Mouse (Mus musculus) MEL (cell line): Measurements from ENCODE around the gene Mertk. TPM values are rescaled to one million over a fixed set of nuclear protein-coding genes. Genes with fewer than 3 reads are reported as not detected.

Source experiments
- DNase-seq: peaks from one replicate; pipeline ENCODE4 v3.0.0; 2011; ENCODE audit warnings: low read depth, low spot score
- H3K27ac ChIP-seq: 2 replicates; pipeline ENCODE4 v1.5.1; 2012; ENCODE audit warnings: low read depth, mild to moderate bottlenecking, control low read depth, low read length, moderate library complexity; ENCODE audit not compliant: control insufficient read depth
- H3K27me3 ChIP-seq, 2 experiments: fragments of 150-350 bp in 1 of 2; sonication (generic) in 1 of 2; 2 replicates each; pipeline ENCODE4 v1.6.1; 2012; ENCODE audit warnings: low read length in 2 of 2, mild to moderate bottlenecking in 2 of 2, improper control_type of control experiment in 1 of 2, moderate library complexity in 1 of 2; ENCODE audit not compliant: insufficient read depth in 2 of 2, control insufficient read depth in 1 of 2
- H3K36me3 ChIP-seq, 2 experiments: 2 replicates each; pipeline ENCODE4 v1.6.1; 2012 to 2014; ENCODE audit warnings: low read length in 2 of 2, improper control_type of control experiment in 1 of 2, inconsistent platforms in 1 of 2, mild to moderate bottlenecking in 1 of 2; ENCODE audit not compliant: insufficient read depth in 2 of 2, control insufficient read depth in 1 of 2
- H3K4me1 ChIP-seq, 2 experiments: fragments of 150-350 bp in 1 of 2; sonication (generic) in 1 of 2; 2 replicates each; pipeline ENCODE4 v1.6.1; 2012; ENCODE audit warnings: low read length in 2 of 2, improper control_type of control experiment in 1 of 2, mild to moderate bottlenecking in 1 of 2; ENCODE audit not compliant: insufficient read depth in 2 of 2, control insufficient read depth in 1 of 2
- H3K4me3 ChIP-seq, 2 experiments: fragments of 150-350 bp in 1 of 2; sonication (generic) in 1 of 2; 2 replicates each; pipeline ENCODE4 v1.5.1; 2012; ENCODE audit warnings: low read depth in 2 of 2, low read length in 2 of 2, mild to moderate bottlenecking in 2 of 2, moderate library complexity in 2 of 2, control low read depth in 1 of 2, improper control_type of control experiment in 1 of 2; ENCODE audit not compliant: control insufficient read depth in 1 of 2, insufficient read depth in 1 of 2
- H3K79me2 ChIP-seq: 2 replicates; pipeline ENCODE4 v1.6.1; 2012; ENCODE audit warnings: mild to moderate bottlenecking, low read length, moderate library complexity; ENCODE audit not compliant: control insufficient read depth, poor library complexity, insufficient read depth
- H3K9ac ChIP-seq: 2 replicates; pipeline ENCODE4 v1.6.1; 2012; ENCODE audit warnings: low read depth, mild to moderate bottlenecking, control low read depth, low read length, moderate library complexity; ENCODE audit not compliant: control insufficient read depth, poor library complexity, severe bottlenecking
- H3K9me3 ChIP-seq: fragments of 150-350 bp; sonication (generic); replicated peaks from 2 replicates; pipeline ENCODE4 v1.6.1; 2012; ENCODE audit warnings: mild to moderate bottlenecking, low read length, improper control_type of control experiment, moderate library complexity; ENCODE audit not compliant: insufficient read depth
- BHLHE40 ChIP-seq: IDR thresholded peaks from 2 replicates; pipeline ENCODE4 v1.6.1; 2012; ENCODE audit warnings: low read depth, mild to moderate bottlenecking, inconsistent platforms, low read length, improper control_type of control experiment, borderline replicate concordance
- CHD1 ChIP-seq: IDR thresholded peaks from 2 replicates; pipeline ENCODE4 v1.6.1; 2012; ENCODE audit warnings: low read depth, mild to moderate bottlenecking, inconsistent platforms, low read length, improper control_type of control experiment
- CHD2 ChIP-seq: IDR thresholded peaks from 2 replicates; pipeline ENCODE4 v1.6.1; 2011; ENCODE audit warnings: low read length, improper control_type of control experiment
- CTCF ChIP-seq, 3 experiments: IDR thresholded peaks in 2 of 3; conservative IDR thresholded peaks in 1 of 3; 2 replicates each; pipeline ENCODE4 v1.5.1; 2011 to 2012; ENCODE audit warnings: low read length in 3 of 3, low read depth in 2 of 3, mild to moderate bottlenecking in 2 of 3, improper control_type of control experiment in 1 of 3, inconsistent platforms in 1 of 3, mixed read lengths in 1 of 3, moderate library complexity in 1 of 3; ENCODE audit not compliant: control insufficient read depth in 1 of 3, insufficient read depth in 1 of 3, poor library complexity in 1 of 3, severe bottlenecking in 1 of 3
- ELF1 ChIP-seq: IDR thresholded peaks from 2 replicates; pipeline ENCODE4 v1.6.1; 2014; ENCODE audit warnings: low read depth, mild to moderate bottlenecking, inconsistent platforms, low read length, improper control_type of control experiment, moderate library complexity
- EP300 ChIP-seq, 2 experiments: IDR thresholded peaks; 2 replicates each; pipeline ENCODE4 v1.6.1; 2011; ENCODE audit warnings: improper control_type of control experiment in 2 of 2, low read length in 2 of 2, low read depth in 1 of 2, mild to moderate bottlenecking in 1 of 2
- GABPA ChIP-seq: IDR thresholded peaks from 2 replicates; pipeline ENCODE4 v1.6.1; 2012; ENCODE audit warnings: low read depth, mild to moderate bottlenecking, inconsistent platforms, low read length, improper control_type of control experiment, moderate library complexity
- GATA1 ChIP-seq: IDR thresholded peaks from 2 replicates; pipeline ENCODE4 v1.6.1; 2011; ENCODE audit warnings: low read depth, low read length, improper control_type of control experiment
- KAT2A ChIP-seq: conservative IDR thresholded peaks from 2 replicates; pipeline ENCODE4 v1.6.1; 2012; ENCODE audit warnings: low read depth, low read length, improper control_type of control experiment, inconsistent platforms
- MAFK ChIP-seq: IDR thresholded peaks from 2 replicates; pipeline ENCODE4 v1.6.1; 2011; ENCODE audit warnings: low read depth, mild to moderate bottlenecking, low read length, improper control_type of control experiment, borderline replicate concordance
- MAX ChIP-seq: IDR thresholded peaks from 2 replicates; pipeline ENCODE4 v1.6.1; 2011; ENCODE audit warnings: low read length, improper control_type of control experiment
- MAZ ChIP-seq: IDR thresholded peaks from 2 replicates; pipeline ENCODE4 v1.6.1; 2012; ENCODE audit warnings: low read depth, mild to moderate bottlenecking, inconsistent platforms, low read length, improper control_type of control experiment
- MEF2A ChIP-seq: IDR thresholded peaks from 2 replicates; pipeline ENCODE4 v1.6.1; 2014; ENCODE audit warnings: low read depth, mild to moderate bottlenecking, inconsistent platforms, low read length, improper control_type of control experiment; ENCODE audit not compliant: poor library complexity, insufficient replicate concordance, severe bottlenecking; ENCODE audit errors: extremely low read depth
- MXI1 ChIP-seq: IDR thresholded peaks from 2 replicates; pipeline ENCODE4 v1.6.1; 2011; ENCODE audit warnings: mild to moderate bottlenecking, low read depth, low read length, improper control_type of control experiment
- MYC ChIP-seq: IDR thresholded peaks from 2 replicates; pipeline ENCODE4 v1.6.1; 2011; ENCODE audit warnings: low read depth, mild to moderate bottlenecking, low read length, improper control_type of control experiment, moderate library complexity
- NRF1 ChIP-seq: IDR thresholded peaks from 2 replicates; pipeline ENCODE4 v1.6.1; 2014; ENCODE audit warnings: low read depth, mild to moderate bottlenecking, inconsistent platforms, low read length, improper control_type of control experiment, moderate library complexity; ENCODE audit not compliant: poor library complexity, insufficient read depth, severe bottlenecking
- POLR2A ChIP-seq, 2 experiments: IDR thresholded peaks; 2 replicates each; pipeline ENCODE4 v1.6.1; 2011 to 2012; ENCODE audit warnings: low read length in 2 of 2, mild to moderate bottlenecking in 2 of 2, control low read depth in 1 of 2, improper control_type of control experiment in 1 of 2, low read depth in 1 of 2, moderate library complexity in 1 of 2; ENCODE audit not compliant: control insufficient read depth in 1 of 2, insufficient read depth in 1 of 2, poor library complexity in 1 of 2
- POLR2AphosphoS2 ChIP-seq: IDR thresholded peaks from 2 replicates; pipeline ENCODE4 v1.6.1; 2011; ENCODE audit warnings: low read length, improper control_type of control experiment
- POLR2AphosphoS5 ChIP-seq: IDR thresholded peaks from 2 replicates; pipeline ENCODE4 v1.6.1; 2012; ENCODE audit warnings: low read depth, borderline replicate concordance, mild to moderate bottlenecking, inconsistent platforms, low read length, moderate library complexity, mixed read lengths
- RAD21 ChIP-seq: IDR thresholded peaks from 2 replicates; pipeline ENCODE4 v1.6.1; 2011; ENCODE audit warnings: mild to moderate bottlenecking, low read depth, low read length, improper control_type of control experiment
- SIN3A ChIP-seq: IDR thresholded peaks from 2 replicates; pipeline ENCODE4 v1.6.1; 2012; ENCODE audit warnings: low read length, improper control_type of control experiment, inconsistent platforms
- SMC3 ChIP-seq: IDR thresholded peaks from 2 replicates; pipeline ENCODE4 v1.6.1; 2011; ENCODE audit warnings: low read depth, low read length, improper control_type of control experiment
- TAL1 ChIP-seq: IDR thresholded peaks from 2 replicates; pipeline ENCODE4 v1.6.1; 2012; ENCODE audit warnings: mild to moderate bottlenecking, inconsistent platforms, low read length, moderate library complexity, mixed read lengths
- TBP ChIP-seq: IDR thresholded peaks from 2 replicates; pipeline ENCODE4 v1.8.0; 2011; ENCODE audit warnings: low read depth, low read length, improper control_type of control experiment
- UBTF ChIP-seq: IDR thresholded peaks from 2 replicates; pipeline ENCODE4 v1.6.1; 2012; ENCODE audit warnings: low read depth, mild to moderate bottlenecking, inconsistent platforms, low read length, improper control_type of control experiment, moderate library complexity, borderline replicate concordance; ENCODE audit not compliant: insufficient read depth
- USF1 ChIP-seq: IDR thresholded peaks from 2 replicates; pipeline ENCODE4 v1.6.1; 2014; ENCODE audit warnings: low read depth, mild to moderate bottlenecking, inconsistent platforms, low read length, improper control_type of control experiment, moderate library complexity
- USF2 ChIP-seq, 2 experiments: IDR thresholded peaks; 2 replicates each; pipeline ENCODE4 v1.6.1; 2011 to 2012; ENCODE audit warnings: improper control_type of control experiment in 2 of 2, low read length in 2 of 2, borderline replicate concordance in 1 of 2, inconsistent platforms in 1 of 2, low read depth in 1 of 2, mild to moderate bottlenecking in 1 of 2; ENCODE audit not compliant: insufficient read depth in 1 of 2
- ZC3H11A ChIP-seq: IDR thresholded peaks from 2 replicates; pipeline ENCODE4 v1.6.1; 2012; ENCODE audit warnings: low read depth, mild to moderate bottlenecking, inconsistent platforms, low read length, improper control_type of control experiment
- ZKSCAN1 ChIP-seq: IDR thresholded peaks from 2 replicates; pipeline ENCODE4 v1.6.1; 2012; ENCODE audit warnings: low read depth, mild to moderate bottlenecking, inconsistent platforms, low read length, improper control_type of control experiment, moderate library complexity
- ZNF384 ChIP-seq: IDR thresholded peaks from 2 replicates; pipeline ENCODE4 v1.6.1; 2012; ENCODE audit warnings: low read depth, mild to moderate bottlenecking, inconsistent platforms, low read length, improper control_type of control experiment
- polyA plus RNA-seq, 2 experiments: library from polyadenylated mRNA; stranded (reverse) in 1 of 2; unstranded in 1 of 2; fragments of >175 nt in 1 of 2; fragments of >200 nt in 1 of 2; gene quantifications; 2 replicates each; pipeline versions ENCODE4 v1.2.1 to v1.2.4; 2012; ENCODE audit warnings: low replicate concordance in 2 of 2, low read depth in 1 of 2; ENCODE audit not compliant: insufficient read length in 2 of 2, insufficient read depth in 1 of 2, missing spikeins in 1 of 2
- total RNA-seq: library from RNA; depleted of rRNA; stranded (reverse); fragments of 300-350 nt; gene quantifications from 2 replicates; pipeline ENCODE4 v1.2.3, GENCODE M21; 2012

Gene Mertk
- total and polyA plus RNA-seq, 3 experiments, result not detected

DNA sequence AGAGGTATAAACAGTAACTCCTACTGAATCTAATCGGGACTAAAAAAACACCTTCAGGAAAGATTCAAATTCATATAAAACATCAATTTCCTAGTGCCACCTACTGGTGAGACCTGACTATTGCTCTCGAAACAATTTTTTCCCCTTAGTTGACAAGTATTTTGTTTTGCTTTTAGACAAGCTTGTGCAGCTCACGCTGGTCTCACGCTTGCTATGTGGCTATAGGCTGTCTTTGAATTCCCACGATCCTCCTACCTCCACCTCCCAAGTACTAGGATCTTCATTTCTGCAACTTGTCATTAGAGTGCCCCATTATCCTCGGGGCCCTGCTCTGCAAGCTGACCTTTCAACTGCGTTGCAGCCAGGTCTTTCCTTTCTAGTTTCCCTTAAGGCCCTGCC is 118.6 kb downstream of the Mertk start (continued):
- TF ChIP-seq POLR2A (IDR thresholded peaks at IDR 0.05; ENCODE audit: control insufficient read depth in 1 of 2, insufficient read depth in 1 of 2, low read depth in 1 of 2, low read length in 2 of 2, poor library complexity in 1 of 2) (no peak), SMC3 (peak; percentile 43), MYC (peak; percentile 32; the same call in 1 of the 2 replicates), CTCF (IDR thresholded peaks at IDR 0.05 in 2 of 3, conservative IDR thresholded peaks at IDR 0.05 in 1 of 3; ENCODE audit: control insufficient read depth in 1 of 3, insufficient read depth in 1 of 3, low read depth in 2 of 3, low read length in 3 of 3, poor library complexity in 1 of 3, severe bottlenecking in 1 of 3) (peak; percentile 11 to 71 (median 65); a peak in 4 of 6 replicates), ZKSCAN1 (no peak), TBP (0 out of 2 replicates have a peak, but pooled peaks have one; percentile 0), ELF1 (no peak), MAFK (0 out of 2 replicates have a peak, but pooled peaks have one; percentile 11)

DNA sequence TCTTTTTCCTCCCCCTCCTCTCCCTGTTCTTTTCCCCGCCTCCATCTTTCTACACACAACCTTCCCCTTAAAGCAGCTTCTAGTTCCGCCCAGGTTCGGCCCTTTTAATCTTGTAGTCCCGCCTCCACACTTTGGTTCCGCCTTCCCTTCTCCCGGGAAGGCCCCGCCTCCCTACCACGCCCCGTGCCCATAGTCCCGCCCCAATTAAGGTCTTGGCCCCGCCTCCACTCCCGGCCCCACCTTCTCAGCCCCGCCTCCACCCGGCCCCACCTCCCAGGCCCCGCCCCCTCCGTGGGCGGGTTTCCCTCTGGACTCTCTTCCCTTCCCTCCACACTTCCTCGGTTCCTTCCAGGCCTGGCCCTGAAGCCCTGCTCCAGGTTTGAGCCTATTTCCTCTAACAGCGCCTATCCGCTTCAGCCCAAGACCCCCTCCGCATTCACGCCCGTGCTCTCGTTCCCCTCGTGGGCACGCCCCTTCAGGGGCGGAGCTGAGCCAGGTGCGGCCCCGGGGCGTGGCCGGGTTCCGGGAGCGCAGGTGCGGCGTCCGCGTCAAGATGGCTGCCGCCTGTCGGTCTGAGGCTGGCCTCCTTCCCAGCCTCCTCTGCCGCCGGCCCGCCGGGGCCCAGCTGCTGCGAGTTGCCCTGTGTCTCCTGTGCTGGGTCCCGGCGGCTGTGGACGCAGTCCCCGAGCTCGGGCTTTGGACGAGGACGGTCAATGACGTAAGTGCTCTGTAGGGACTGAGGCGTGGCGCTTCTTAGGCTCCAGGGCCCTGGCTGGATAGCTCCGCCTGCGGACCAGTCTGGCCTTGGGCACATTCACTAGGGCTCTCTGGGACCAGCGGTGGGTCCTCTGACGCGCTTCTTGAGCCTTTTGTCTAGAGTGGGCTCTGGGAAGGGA is 119.3 kb downstream of the Mertk start, which contains the start of gene Tmem87b:
Tmem87b (plus strand) TSS at position 333 of the 896 bp plus-strand sequence.
- peak within 1 kb of the TSS; percentile 92 for H3K9ac ChIP-seq
- peak within 1 kb of the TSS; percentile 83 to 96 for H3K4me3 ChIP-seq
- DNase-seq, result peak; percentile 95
- peaks cover 11% of the 10 kb centered on the region for H3K79me2 ChIP-seq
- H3K27me3 ChIP-seq, result no peaks in the 10 kb centered on the region; a peak in 1 of 4 replicates
- H3K9me3 ChIP-seq, result no peaks in the 10 kb centered on the region
- peaks cover 0 to 4% of the 10 kb centered on the region in 2 experiments; a peak in 2 of 4 replicates for H3K36me3 ChIP-seq
- peak within 1 kb of the TSS; percentile 80 for H3K27ac ChIP-seq
- peaks cover 4 to 9% of the 10 kb centered on the region in 2 experiments for H3K4me1 ChIP-seq
- TF ChIP-seq BHLHE40, result no peak
- no peak for TF ChIP-seq TAL1
- TF ChIP-seq POLR2A (IDR thresholded peaks at IDR 0.05; ENCODE audit: control insufficient read depth in 1 of 2, insufficient read depth in 1 of 2, low read depth in 1 of 2, low read length in 2 of 2, poor library complexity in 1 of 2), result peak; percentile 85 to 98
- no peak for TF ChIP-seq MEF2A
- no peak for TF ChIP-seq MAZ
- TF ChIP-seq MAFK, result no peak
- no peak for TF ChIP-seq CTCF (IDR thresholded peaks at IDR 0.05 in 2 of 3, conservative IDR thresholded peaks at IDR 0.05 in 1 of 3; ENCODE audit: control insufficient read depth in 1 of 3, insufficient read depth in 1 of 3, low read depth in 2 of 3, low read length in 3 of 3, poor library complexity in 1 of 3, severe bottlenecking in 1 of 3)
- no peak for TF ChIP-seq POLR2AphosphoS2
- TF ChIP-seq MXI1, result peak; percentile 47
- no peak for TF ChIP-seq POLR2AphosphoS5
- TF ChIP-seq TBP, result 0 out of 2 replicates have a peak, but pooled peaks have one; percentile 43
- no peak for TF ChIP-seq RAD21
- TF ChIP-seq KAT2A, result no peak
- TF ChIP-seq NRF1, result peak; percentile 45; the same call in 1 of the 2 replicates
- no peak for TF ChIP-seq ZNF384
- no peak for TF ChIP-seq ZKSCAN1
- no peak for TF ChIP-seq GATA1
- no peak for TF ChIP-seq MAX
- no peak for TF ChIP-seq USF2 (IDR thresholded peaks at IDR 0.05; ENCODE audit: borderline replicate concordance in 1 of 2, insufficient read depth in 1 of 2, low read depth in 1 of 2, low read length in 2 of 2)
- no peak for TF ChIP-seq ZC3H11A
- TF ChIP-seq CHD1, result no peak
- no peak for TF ChIP-seq UBTF
- no peak for TF ChIP-seq MYC
- no peak for TF ChIP-seq GABPA
- no peak for TF ChIP-seq EP300 (IDR thresholded peaks at IDR 0.05; ENCODE audit: low read depth in 1 of 2, low read length in 2 of 2)
- TF ChIP-seq SIN3A, result peak; percentile 56; the same call in 1 of the 2 replicates
- TF ChIP-seq SMC3, result no peak
- TF ChIP-seq USF1, result no peak
- TF ChIP-seq CHD2, result no peak
